Mouse (Mus musculus): ENCODE data around the gene Pard3. TPM values are rescaled to one million over a fixed set of nuclear protein-coding genes. Genes with fewer than 3 reads are reported as not detected.

Pard3 gene
- polyA plus RNA-seq (2012; rRNA removed), result 13.2 and 13.5 TPM in 2 replicates

DNA sequence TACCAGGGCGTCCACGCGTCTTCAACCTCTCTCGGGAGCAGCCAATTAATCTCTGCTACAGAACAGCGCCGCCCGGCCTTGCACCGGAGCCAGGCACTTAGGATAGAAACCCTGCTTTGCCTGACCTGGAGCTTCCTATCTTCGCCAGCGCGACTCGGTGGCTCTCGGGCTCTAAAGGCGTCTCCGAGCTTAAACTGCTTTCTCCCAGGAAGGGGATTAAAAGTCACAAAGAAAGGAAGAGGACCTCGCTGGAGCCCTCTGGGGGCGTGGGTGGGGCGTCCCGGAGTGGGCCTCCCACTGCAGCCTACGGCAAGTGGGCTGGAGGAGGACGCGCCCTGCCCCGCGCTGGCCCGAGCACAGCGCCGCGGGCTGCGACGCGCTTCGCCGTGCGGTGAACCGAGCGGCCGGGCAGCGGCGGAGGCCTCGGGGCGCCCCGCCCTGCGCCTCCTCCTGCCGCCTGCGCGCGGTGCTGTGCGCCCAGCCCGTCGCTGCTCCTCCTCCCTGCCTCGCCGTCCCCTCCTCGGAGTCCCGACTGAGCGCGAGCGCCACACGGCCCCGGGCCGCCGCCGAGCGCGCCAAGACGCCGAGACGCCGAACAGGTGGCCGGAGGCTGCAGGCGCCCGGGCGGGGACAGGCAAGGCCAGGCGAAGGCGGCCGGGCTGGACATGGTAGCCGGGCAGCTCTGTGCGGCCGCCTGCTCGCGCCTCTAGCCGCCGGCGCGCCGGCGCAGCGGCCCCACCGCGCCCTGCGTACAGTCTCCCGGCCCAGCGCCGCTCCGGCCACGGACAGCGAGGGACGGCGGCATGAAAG lies at the start of gene Pard3:
Gene Pard3, plus strand, starts transcription at position 343 of the 810 bp plus-strand sequence.
- peak within 1 kb of the TSS; percentile 67 for H3K4me3 ChIP-seq (replicated peaks; ENCODE audit: insufficient read depth, low read depth, low read length)
- H3K27me3 ChIP-seq (ENCODE audit: control insufficient read depth, insufficient read depth, low read length), result 0 out of 2 replicates have a peak, but pooled peaks cover 1% of the 10 kb centered on the region
- under 1% methylated on average over 97 of the region's 98 CpGs for WGBS
- TF ChIP-seq CTCF (IDR thresholded peaks at IDR 0.05; ENCODE audit: borderline replicate concordance, insufficient read depth, low read depth, low read length) (no peak; the same call in 1 of the 2 replicates), POLR2A (IDR thresholded peaks at IDR 0.05; ENCODE audit: borderline replicate concordance, insufficient read depth, low read length) (0 out of 2 replicates have a peak, but pooled peaks have one; percentile 19)
- H3K27ac ChIP-seq (ENCODE audit: insufficient read depth, low read length), result no peak within 1 kb of the TSS
- peak; percentile 82 to 83 for DNase-seq
- H3K4me1 ChIP-seq (ENCODE audit: control insufficient read depth, insufficient read depth, low read length), result no peaks in the 10 kb centered on the region; the same call in 1 of the 2 replicates

DNA sequence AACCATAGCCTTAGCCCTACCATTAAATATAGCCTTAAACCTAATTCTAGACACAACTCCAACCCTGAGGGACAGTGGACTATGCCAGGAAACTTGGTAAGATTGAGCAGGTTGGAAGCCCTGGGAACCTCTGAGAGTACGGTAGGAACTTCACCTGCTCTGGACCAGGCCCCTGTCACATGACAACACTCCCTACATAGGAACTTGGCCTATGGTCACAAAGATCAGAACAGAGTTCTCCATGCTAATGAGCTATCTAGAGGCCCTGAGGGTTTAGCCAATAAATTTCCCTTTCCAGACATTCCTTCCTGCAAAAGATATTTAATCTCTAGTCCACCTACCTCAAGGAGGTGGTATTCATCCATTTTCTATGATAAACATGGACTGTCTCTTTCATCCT lies 41.9 kb upstream of the Pard3 start:
- TF ChIP-seq CTCF (IDR thresholded peaks at IDR 0.05; ENCODE audit: borderline replicate concordance, insufficient read depth, low read depth, low read length), result no peak
- TF ChIP-seq POLR2A (IDR thresholded peaks at IDR 0.05; ENCODE audit: borderline replicate concordance, insufficient read depth, low read length), result no peak
- no peak overlapping the region for H3K4me3 ChIP-seq (replicated peaks; ENCODE audit: insufficient read depth, low read depth, low read length)
- WGBS, result 95% methylated on average over 1 of the region's 1 CpGs

DNA sequence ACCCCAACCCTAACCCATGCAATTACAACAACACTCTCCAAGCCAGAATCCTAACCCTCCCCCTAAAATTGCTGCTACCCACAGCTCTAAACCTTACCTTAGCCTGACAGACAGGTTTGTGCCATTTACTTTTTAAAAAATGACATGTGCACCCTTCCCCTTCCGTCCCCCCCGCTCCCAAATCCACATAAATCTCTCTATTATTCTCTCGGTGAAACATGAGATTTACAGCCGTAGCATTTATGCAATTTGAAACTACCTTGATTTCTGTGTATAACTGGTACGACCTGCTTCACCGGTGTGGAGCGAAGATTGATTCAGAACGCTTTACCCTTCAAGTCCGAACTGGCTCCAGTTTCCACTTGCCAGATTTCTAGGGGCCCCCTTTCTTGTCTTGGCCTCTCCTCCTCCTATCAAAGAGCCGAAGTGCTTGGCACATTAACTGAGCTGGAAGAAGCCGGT lies 38.4 kb upstream of the Pard3 start:
- no peak for TF ChIP-seq CTCF (IDR thresholded peaks at IDR 0.05; ENCODE audit: borderline replicate concordance, insufficient read depth, low read depth, low read length)
- TF ChIP-seq POLR2A (IDR thresholded peaks at IDR 0.05; ENCODE audit: borderline replicate concordance, insufficient read depth, low read length), result no peak
- 74% methylated on average over 11 of the region's 11 CpGs for WGBS
- Histone ChIP-seq H3K27me3 (ENCODE audit: control insufficient read depth, insufficient read depth, low read length) (no peaks in the 10 kb centered on the region; the same call in 1 of the 2 replicates), H3K4me3 (replicated peaks; ENCODE audit: insufficient read depth, low read depth, low read length) (no peak overlapping the region), H3K4me1 (ENCODE audit: control insufficient read depth, insufficient read depth, low read length) (no peaks in the 10 kb centered on the region), H3K27ac (ENCODE audit: insufficient read depth, low read length) (no peak overlapping the region)
- no peak for DNase-seq

More for the DNA sequence above, 41.9 kb upstream of the Pard3 start:
- Histone ChIP-seq H3K27ac (ENCODE audit: insufficient read depth, low read length) (no peak overlapping the region), H3K4me1 (ENCODE audit: control insufficient read depth, insufficient read depth, low read length) (no peaks in the 10 kb centered on the region), H3K27me3 (ENCODE audit: control insufficient read depth, insufficient read depth, low read length) (no peaks in the 10 kb centered on the region; the same call in 1 of the 2 replicates)
- DNase-seq, result no peak

DNA sequence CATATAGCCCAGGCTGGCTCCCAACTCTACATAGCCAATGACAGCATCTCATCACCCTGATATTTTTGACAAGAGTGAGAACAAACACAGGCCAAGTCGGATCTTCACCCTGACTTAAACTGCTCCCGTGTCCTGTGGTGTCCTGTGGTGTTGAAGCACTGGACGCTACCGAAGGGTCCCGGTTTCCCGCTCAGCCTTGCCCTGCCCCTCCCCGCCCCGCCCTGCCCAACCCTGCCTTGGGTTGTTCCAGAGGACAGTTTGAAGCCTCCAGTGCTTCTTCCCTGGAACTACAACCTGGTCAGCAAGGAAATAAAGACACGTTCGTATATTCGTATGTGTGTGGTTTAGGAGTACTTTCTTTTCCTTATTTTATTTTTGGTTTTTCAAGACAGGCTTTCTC lies 37.9 kb upstream of the Pard3 start:
- no peaks in the 10 kb centered on the region; the same call in 1 of the 2 replicates for H3K27me3 ChIP-seq (ENCODE audit: control insufficient read depth, insufficient read depth, low read length)
- H3K4me3 ChIP-seq (replicated peaks; ENCODE audit: insufficient read depth, low read depth, low read length), result no peak overlapping the region
- no peaks in the 10 kb centered on the region for H3K4me1 ChIP-seq (ENCODE audit: control insufficient read depth, insufficient read depth, low read length)
- DNase-seq, result no peak
- 66% methylated on average over 11 of the region's 11 CpGs for WGBS
- no peak overlapping the region for H3K27ac ChIP-seq (ENCODE audit: insufficient read depth, low read length)
- TF ChIP-seq POLR2A (IDR thresholded peaks at IDR 0.05; ENCODE audit: borderline replicate concordance, insufficient read depth, low read length), result no peak
- TF ChIP-seq CTCF (IDR thresholded peaks at IDR 0.05; ENCODE audit: borderline replicate concordance, insufficient read depth, low read depth, low read length), result no peak

DNA sequence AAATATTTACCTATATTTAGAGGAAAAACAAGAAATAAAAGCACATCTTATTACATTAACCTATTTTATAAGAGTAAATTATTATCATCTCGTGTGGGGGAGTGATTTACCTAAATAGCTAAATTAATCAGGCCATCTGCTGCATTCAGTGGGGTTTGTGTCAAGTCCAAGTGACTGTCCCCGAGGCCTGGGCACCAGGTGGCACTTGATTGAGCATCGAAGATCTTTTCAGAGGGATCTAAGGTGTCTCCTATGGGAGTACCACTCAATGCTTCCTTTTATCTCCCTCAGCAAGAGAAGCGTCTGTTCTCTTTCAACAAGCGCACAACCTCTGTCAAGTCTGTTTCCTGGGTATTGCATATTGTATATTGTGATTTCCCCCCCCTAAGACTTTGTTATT lies 32.2 kb upstream of the Pard3 start:
- TF ChIP-seq CTCF (IDR thresholded peaks at IDR 0.05; ENCODE audit: borderline replicate concordance, insufficient read depth, low read depth, low read length) (no peak), POLR2A (IDR thresholded peaks at IDR 0.05; ENCODE audit: borderline replicate concordance, insufficient read depth, low read length) (no peak)
- DNase-seq, result peak in 1 of 2 experiments; percentile 14
- H3K4me1 ChIP-seq (ENCODE audit: control insufficient read depth, insufficient read depth, low read length), result 0 out of 2 replicates have a peak, but pooled peaks cover 2% of the 10 kb centered on the region
- H3K4me3 ChIP-seq (replicated peaks; ENCODE audit: insufficient read depth, low read depth, low read length), result no peak overlapping the region
- H3K27me3 ChIP-seq (ENCODE audit: control insufficient read depth, insufficient read depth, low read length), result no peaks in the 10 kb centered on the region; the same call in 1 of the 2 replicates
- no peak overlapping the region for H3K27ac ChIP-seq (ENCODE audit: insufficient read depth, low read length)
- 39% methylated on average over 5 of the region's 5 CpGs for WGBS

DNA sequence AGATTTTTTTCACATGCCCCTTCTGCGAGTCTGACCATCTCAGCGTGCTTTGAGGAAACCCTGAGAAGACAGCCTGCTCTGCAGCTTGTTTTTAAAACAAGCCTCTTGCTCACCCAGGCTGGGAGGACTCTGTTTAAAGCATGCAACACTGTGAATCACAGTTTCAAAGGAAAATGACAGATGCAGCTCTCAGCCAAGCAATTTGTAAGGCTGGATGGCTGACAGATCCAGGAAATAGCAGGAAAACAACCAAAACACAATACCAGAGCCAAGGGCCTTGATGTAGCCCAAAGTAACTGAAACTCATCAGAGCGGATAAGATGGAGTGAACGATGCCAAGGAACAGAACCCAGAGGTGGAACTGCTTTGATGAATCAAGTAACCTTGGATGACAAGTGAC lies 24.8 kb upstream of the Pard3 start:
- WGBS, result 13% methylated on average over 4 of the region's 4 CpGs
- Histone ChIP-seq H3K27me3 (ENCODE audit: control insufficient read depth, insufficient read depth, low read length) (no peaks in the 10 kb centered on the region; the same call in 1 of the 2 replicates), H3K27ac (ENCODE audit: insufficient read depth, low read length) (no peak overlapping the region)

DNA sequence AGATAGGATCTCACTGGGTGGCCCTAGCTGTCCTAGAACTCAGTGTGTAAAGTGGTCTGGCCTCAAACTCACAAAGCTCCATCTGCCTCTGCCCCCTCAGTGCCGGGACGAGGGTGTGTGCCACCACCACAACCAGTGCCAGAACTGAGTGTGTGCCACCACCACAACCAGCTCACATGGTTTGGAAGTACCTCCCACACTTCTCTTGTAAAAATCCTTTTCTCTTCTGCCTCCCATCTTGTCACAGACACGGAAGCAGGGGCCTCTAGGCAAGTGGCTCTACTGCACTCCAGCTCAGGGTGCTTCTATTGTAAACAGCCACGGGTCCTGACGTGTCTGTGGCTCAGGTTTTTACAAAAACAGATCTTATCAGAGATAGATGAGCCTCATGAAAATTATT lies 13.7 kb upstream of the Pard3 start:
- no peak overlapping the region for H3K27ac ChIP-seq (ENCODE audit: insufficient read depth, low read length)
- TF ChIP-seq POLR2A (IDR thresholded peaks at IDR 0.05; ENCODE audit: borderline replicate concordance, insufficient read depth, low read length), result no peak
- TF ChIP-seq CTCF (IDR thresholded peaks at IDR 0.05; ENCODE audit: borderline replicate concordance, insufficient read depth, low read depth, low read length), result no peak
- H3K4me1 ChIP-seq (ENCODE audit: control insufficient read depth, insufficient read depth, low read length), result no peaks in the 10 kb centered on the region
- WGBS, result 65% methylated on average over 5 of the region's 5 CpGs
- no peak for DNase-seq
- no peak overlapping the region for H3K4me3 ChIP-seq (replicated peaks; ENCODE audit: insufficient read depth, low read depth, low read length)
- no peaks in the 10 kb centered on the region for H3K27me3 ChIP-seq (ENCODE audit: control insufficient read depth, insufficient read depth, low read length)

More for the DNA sequence above, 24.8 kb upstream of the Pard3 start:
- no peaks in the 10 kb centered on the region for H3K4me1 ChIP-seq (ENCODE audit: control insufficient read depth, insufficient read depth, low read length)
- TF ChIP-seq POLR2A (IDR thresholded peaks at IDR 0.05; ENCODE audit: borderline replicate concordance, insufficient read depth, low read length) (no peak), CTCF (IDR thresholded peaks at IDR 0.05; ENCODE audit: borderline replicate concordance, insufficient read depth, low read depth, low read length) (no peak)
- no peak overlapping the region for H3K4me3 ChIP-seq (replicated peaks; ENCODE audit: insufficient read depth, low read depth, low read length)
- peak; percentile 12 to 38 for DNase-seq

Data from cerebellum, adult 2 months (tissue).